Mouse (Mus musculus) lung, postnatal 0 days (tissue): ENCODE measurements around the gene 2210408I21Rik. TPM values are rescaled to one million over a fixed set of nuclear protein-coding genes. Genes with fewer than 3 reads are reported as not detected.

Experiments used
- ATAC-seq: fragments of 200-750 bp; cut with Nextera tagmentation; 2 replicates; pipeline ENCODE4 v1.8.0; 2017; ENCODE audit warnings: moderate library complexity
- DNase-seq: peaks from one replicate; pipeline ENCODE4 v3.0.0-alpha.2; 2016; ENCODE audit warnings: low spot score
- H3K27ac ChIP-seq: fragments of 300-500 bp; sonication (generic); 2 replicates; pipeline ENCODE4 v1.5.1; 2014; ENCODE audit warnings: antibody characterized with exemption, mild to moderate bottlenecking, low read length, mixed read lengths
- H3K27me3 ChIP-seq: fragments of 300-500 bp; sonication (generic); replicated peaks from 2 replicates; pipeline ENCODE4 v1.6.1; 2014; ENCODE audit warnings: low read length, mixed read lengths; ENCODE audit not compliant: insufficient read depth
- H3K36me3 ChIP-seq: fragments of 300-500 bp; sonication (generic); 2 replicates; pipeline ENCODE4 v1.6.1; 2014; ENCODE audit warnings: low read length, mixed read lengths; ENCODE audit not compliant: insufficient read depth
- H3K4me1 ChIP-seq: fragments of 300-500 bp; sonication (generic); 2 replicates; pipeline ENCODE4 v1.6.1; 2014; ENCODE audit warnings: antibody characterized with exemption, low read depth, low read length, mixed read lengths; ENCODE audit not compliant: insufficient read depth
- H3K4me2 ChIP-seq: fragments of 300-500 bp; sonication (generic); replicated peaks from 2 replicates; pipeline ENCODE4 v1.6.1; 2014; ENCODE audit warnings: low read depth, mild to moderate bottlenecking, low read length, moderate library complexity, mixed read lengths
- H3K4me3 ChIP-seq: fragments of 300-500 bp; sonication (generic); 2 replicates; pipeline ENCODE4 v1.5.1; 2014; ENCODE audit warnings: low read depth, low read length
- H3K9ac ChIP-seq: fragments of 300-500 bp; sonication (generic); replicated peaks from 2 replicates; pipeline ENCODE4 v1.6.1; 2014; ENCODE audit warnings: low read depth, mild to moderate bottlenecking
- H3K9me3 ChIP-seq: fragments of 300-500 bp; sonication (generic); 2 replicates; pipeline ENCODE4 v1.6.1; 2016; ENCODE audit warnings: low read length, mixed read lengths
- CTCF ChIP-seq: IDR thresholded peaks from 2 replicates; pipeline ENCODE4 v1.5.1; 2016; ENCODE audit warnings: antibody characterized with exemption, mild to moderate bottlenecking
- EP300 ChIP-seq: IDR thresholded peaks from 2 replicates; pipeline ENCODE4 v1.6.1; 2016; ENCODE audit warnings: antibody characterized with exemption, mild to moderate bottlenecking, control low read depth
- WGBS: fragments of 180-500 bp; shearing (Covaris S2); extraction: QIAGEN DNeasy Blood & Tissue Kit; methylation state at CpG from one replicate; pipeline ENCODE4 v1.1.7; 2014; 5-methylcytosine and 5-hydroxymethylcytosine counted together
- polyA plus RNA-seq: library from polyadenylated mRNA; unstranded; fragments of >200 nt; fragmentation: Nextera tagmentation; extraction: Ambion mirVana; gene quantifications from 2 replicates; pipeline ENCODE4 v1.2.1, GENCODE M21; 2015

2210408I21Rik gene
- polyA plus RNA-seq, 1 experiment from 2014 or later = 5.3 TPM

- Histone ChIP-seq H3K27ac (no peak overlapping the region), H3K4me1 (no peaks in the 10 kb centered on the region), H3K4me3 (no peak overlapping the region), H3K27me3 (no peaks in the 10 kb centered on the region), H3K9ac (no peak overlapping the region), H3K4me2 (no peak overlapping the region), H3K36me3 (no peaks in the 10 kb centered on the region), H3K9me3 (no peaks in the 10 kb centered on the region)
- WGBS = 85% methylated on average over 3 of the region's 3 CpGs
- ATAC-seq (no peak), DNase-seq (no peak)
- no peak for TF ChIP-seq CTCF
- TF ChIP-seq EP300 = no peak
These were observed 334.8 kb downstream of the 2210408I21Rik start for GRCm38 (mm10) chr13:77470093-77470621.

DNA sequence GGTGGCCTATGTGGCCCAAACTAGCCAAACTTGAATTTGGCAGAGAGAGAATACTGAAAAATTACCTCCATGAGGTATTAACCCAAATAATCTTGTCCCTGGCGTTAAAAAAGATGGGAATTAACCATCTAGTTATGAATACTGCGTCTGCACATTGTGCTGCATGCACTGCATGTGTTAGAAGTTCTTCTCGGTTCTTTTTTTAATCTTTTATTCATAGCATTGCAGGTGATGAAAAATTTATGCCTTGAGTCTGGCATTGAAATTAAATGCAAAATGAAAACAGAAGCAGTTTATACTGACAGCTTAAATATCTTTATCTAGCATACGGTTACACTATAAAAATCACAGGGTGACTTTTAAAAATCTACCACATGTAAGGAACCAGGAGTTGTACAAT, 341.1 kb downstream of the 2210408I21Rik start:
- Histone ChIP-seq H3K4me3 (no peak overlapping the region), H3K27ac (no peak overlapping the region), H3K36me3 (no peaks in the 10 kb centered on the region), H3K4me1 (no peaks in the 10 kb centered on the region), H3K9me3 (no peaks in the 10 kb centered on the region), H3K9ac (no peak overlapping the region), H3K4me2 (no peak overlapping the region), H3K27me3 (no peaks in the 10 kb centered on the region)
- no peak for TF ChIP-seq EP300
- no peak for TF ChIP-seq CTCF
- DNase-seq (no peak), ATAC-seq (no peak)
- 82% methylated on average over 4 of the region's 4 CpGs for WGBS

DNA sequence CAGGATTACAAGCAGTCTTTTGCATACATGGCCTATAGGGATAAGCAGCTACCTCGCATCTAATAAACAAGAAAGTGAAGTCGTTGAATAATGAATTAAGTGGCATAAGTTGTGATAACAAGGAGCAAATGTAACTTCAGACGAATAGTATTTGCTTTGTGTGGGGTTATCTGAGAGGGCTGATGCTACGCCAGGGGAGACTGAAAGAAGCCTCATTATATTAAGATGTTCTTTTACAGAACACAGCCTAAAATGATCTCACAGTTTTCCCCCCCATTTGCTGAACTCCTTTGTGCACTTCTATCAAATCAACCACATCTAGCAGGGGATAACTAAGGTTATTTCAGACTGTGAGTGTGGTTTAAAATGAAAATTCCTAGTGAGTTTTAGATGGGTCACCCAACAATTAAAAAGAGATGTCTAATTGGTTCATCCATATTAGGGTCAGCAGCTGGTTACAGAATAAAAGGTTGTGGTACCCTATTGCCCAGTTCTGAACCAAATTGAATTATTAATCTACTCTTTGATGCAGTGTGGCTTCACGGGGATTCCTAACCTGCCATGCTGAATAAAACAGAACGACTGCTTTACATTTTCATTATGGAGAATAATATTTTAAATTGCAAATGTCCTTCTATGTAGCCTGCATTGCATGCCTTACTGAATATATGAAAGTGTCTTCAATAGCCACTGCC, 343.2 kb downstream of the 2210408I21Rik start:
- H3K9ac ChIP-seq = no peak overlapping the region
- H3K27ac ChIP-seq = no peak overlapping the region
- no peak overlapping the region for H3K4me3 ChIP-seq
- ATAC-seq (no peak), DNase-seq (no peak)
- H3K4me1 ChIP-seq = no peaks in the 10 kb centered on the region
- no peaks in the 10 kb centered on the region for H3K9me3 ChIP-seq
- no peaks in the 10 kb centered on the region for H3K36me3 ChIP-seq
- H3K4me2 ChIP-seq = no peak overlapping the region
- H3K27me3 ChIP-seq = no peaks in the 10 kb centered on the region
- TF ChIP-seq EP300 = no peak
- no peak for TF ChIP-seq CTCF
- WGBS = 54% methylated on average over 6 of the region's 6 CpGs

GRCm38 (mm10) chr13:77489938-77490651, 354.8 kb downstream of the 2210408I21Rik start:
- TF ChIP-seq EP300 (no peak), CTCF (no peak)
- Histone ChIP-seq H3K4me2 (no peak overlapping the region), H3K27me3 (no peaks in the 10 kb centered on the region), H3K9ac (no peak overlapping the region), H3K36me3 (no peaks in the 10 kb centered on the region), H3K4me3 (no peak overlapping the region), H3K9me3 (no peaks in the 10 kb centered on the region), H3K4me1 (no peaks in the 10 kb centered on the region), H3K27ac (no peak overlapping the region)
- no peak for DNase-seq
- no peak for ATAC-seq
- WGBS = 40% methylated on average over 3 of the region's 3 CpGs

- no peaks in the 10 kb centered on the region for H3K9me3 ChIP-seq
- no peak overlapping the region for H3K4me2 ChIP-seq
- H3K9ac ChIP-seq = no peak overlapping the region
- no peaks in the 10 kb centered on the region for H3K27me3 ChIP-seq
- TF ChIP-seq EP300 (no peak), CTCF (no peak)
- 81% methylated on average over 1 of the region's 1 CpGs for WGBS
- no peaks in the 10 kb centered on the region for H3K4me1 ChIP-seq
- no peak overlapping the region for H3K4me3 ChIP-seq
- no peak overlapping the region for H3K27ac ChIP-seq
- H3K36me3 ChIP-seq = no peaks in the 10 kb centered on the region
- DNase-seq (no peak), ATAC-seq (no peak)
These were observed 378.7 kb downstream of the 2210408I21Rik start for GRCm38 (mm10) chr13:77514046-77514445.

- H3K27me3 ChIP-seq = no peaks in the 10 kb centered on the region
- H3K9me3 ChIP-seq = no peaks in the 10 kb centered on the region
- H3K9ac ChIP-seq = no peak overlapping the region
- no peaks in the 10 kb centered on the region for H3K36me3 ChIP-seq
- no peak for TF ChIP-seq CTCF
- TF ChIP-seq EP300 = no peak
- no peak overlapping the region for H3K4me2 ChIP-seq
- H3K27ac ChIP-seq = no peak overlapping the region
- no peak overlapping the region for H3K4me3 ChIP-seq
- H3K4me1 ChIP-seq = no peaks in the 10 kb centered on the region
- DNase-seq (no peak), ATAC-seq (no peak)
- WGBS = 73% methylated on average over 8 of the region's 8 CpGs
These were observed 393.8 kb downstream of the 2210408I21Rik start for GRCm38 (mm10) chr13:77528960-77529699.
